Comparison of ENCODE assay signal across 11 mouse cellular contexts in the genomic region with DNA sequence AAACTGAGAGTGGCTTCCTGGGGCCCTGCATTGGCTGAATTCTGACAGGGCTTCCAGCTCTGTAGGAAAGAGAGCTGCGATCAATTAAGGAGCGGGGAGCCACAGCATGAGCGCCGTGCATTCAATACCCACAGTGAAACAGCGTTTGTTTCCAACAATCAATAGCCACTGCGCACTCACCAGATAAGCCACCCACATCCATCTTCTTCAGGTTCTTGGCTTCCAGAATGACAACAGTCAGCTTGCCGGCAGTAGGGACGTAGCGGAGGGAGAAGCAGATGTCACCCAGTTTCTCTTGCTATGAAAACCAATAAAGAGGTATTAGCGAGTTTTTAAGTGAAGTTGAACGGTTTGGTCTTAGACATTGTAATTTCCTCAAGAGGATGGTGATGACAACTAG.
DNase-seq lines count a peak whose midpoint lies in the region; ATAC-seq and TF ChIP-seq lines count a peak whose summit lies in the region.
"Had no signal": no experiment of that assay in that cellular context is flagged by ENCODE, and none has a peak within 500 bp of the region (broad histone marks: within the 10 kb centered on the region; RNA-seq: fewer than 3 reads in every experiment).

No protein-coding gene starts in this region.

- no peak for TF ChIP-seq CTCF in brain, embryonic 14.5 days (IDR thresholded peaks at IDR 0.05; ENCODE audit: borderline replicate concordance, extremely low read depth, insufficient read depth, insufficient read length)
- TF ChIP-seq CTCF in intestine, postnatal 0 days (IDR thresholded peaks at IDR 0.05; ENCODE audit: low read depth): no peak

- TF ChIP-seq POLR2A in brain, embryonic 14.5 days (IDR thresholded peaks at IDR 0.05; ENCODE audit: borderline replicate concordance, extremely low read depth, insufficient read depth, insufficient read length, poor library complexity, severe bottlenecking): no peak

- no peak for DNase-seq in heart, postnatal 14 days
- peak; percentile 58 for DNase-seq in brain, embryonic 14.5 days (ENCODE audit: low read depth)
- DNase-seq in urinary bladder, postnatal 4 days (ENCODE audit: low spot score in 2 of 2): no peak
- DNase-seq in kidney, postnatal 25 days: no peak
- DNase-seq: gastrocnemius, postnatal 10 days; lung, adult 2 months; thymus, postnatal 36 days had no signal

- 41% methylated on average over 11 of the region's 11 CpGs for WGBS in heart, embryonic 12.5 days
- 34% methylated on average over 11 of the region's 11 CpGs for WGBS in embryonic facial prominence, embryonic 13.5 days
- 14% methylated on average over 11 of the region's 11 CpGs for WGBS in hindbrain, embryonic 15.5 days
- WGBS in intestine, postnatal 0 days: 43% methylated on average over 11 of the region's 11 CpGs

- peak overlapping the region; percentile 35; the same call in 1 of the 2 replicates for H3K4me2 ChIP-seq in heart, embryonic 12.5 days
- H3K4me2 ChIP-seq in embryonic facial prominence, embryonic 13.5 days: peak overlapping the region; percentile 27
- H3K4me2 ChIP-seq in hindbrain, embryonic 15.5 days: peak overlapping the region; percentile 19; the same call in 1 of the 2 replicates
- H3K4me2 ChIP-seq in intestine, postnatal 0 days (replicated peaks; ENCODE audit: low read depth): no peak overlapping the region

- no peaks in the 10 kb centered on the region for H3K27me3 ChIP-seq in heart, embryonic 12.5 days (replicated peaks)
- H3K27me3 ChIP-seq in embryonic facial prominence, embryonic 13.5 days: no peaks in the 10 kb centered on the region
- H3K27me3 ChIP-seq in hindbrain, embryonic 15.5 days: no peaks in the 10 kb centered on the region
- no peaks in the 10 kb centered on the region for H3K27me3 ChIP-seq in intestine, postnatal 0 days (replicated peaks; ENCODE audit: control insufficient read depth, insufficient read depth, low read length)

- intact Hi-C loops in heart, postnatal 14 days (cut with DNase I): no loop called here

- no peaks in the 10 kb centered on the region for H3K36me3 ChIP-seq in heart, embryonic 12.5 days
- no peaks in the 10 kb centered on the region for H3K36me3 ChIP-seq in embryonic facial prominence, embryonic 13.5 days
- no peaks in the 10 kb centered on the region for H3K36me3 ChIP-seq in hindbrain, embryonic 15.5 days
- H3K36me3 ChIP-seq in intestine, postnatal 0 days (ENCODE audit: control insufficient read depth, insufficient read depth): no peaks in the 10 kb centered on the region

- peaks cover 9% of the 10 kb centered on the region; the same call in 1 of the 2 replicates for H3K4me1 ChIP-seq in heart, embryonic 12.5 days (replicated peaks)
- H3K4me1 ChIP-seq in embryonic facial prominence, embryonic 13.5 days: peaks cover 12% of the 10 kb centered on the region
- peaks cover 20% of the 10 kb centered on the region for H3K4me1 ChIP-seq in hindbrain, embryonic 15.5 days (replicated peaks)
- no peaks in the 10 kb centered on the region for H3K4me1 ChIP-seq in intestine, postnatal 0 days (replicated peaks; ENCODE audit: control insufficient read depth, insufficient read depth, low read length)

- no peak for ATAC-seq in heart, embryonic 12.5 days (ENCODE audit: insufficient number of reproducible peaks, low FRiP score)
- ATAC-seq in embryonic facial prominence, embryonic 13.5 days (ENCODE audit: insufficient number of reproducible peaks, insufficient read depth, low FRiP score, low TSS enrichment, low read depth): no peak
- ATAC-seq in hindbrain, embryonic 15.5 days (ENCODE audit: low FRiP score, low read depth): no peak
- no peak for ATAC-seq in intestine, postnatal 0 days

- H3K27ac ChIP-seq in heart, embryonic 12.5 days (ENCODE audit: poor library complexity, severe bottlenecking): no peak overlapping the region
- no peak overlapping the region for H3K27ac ChIP-seq in embryonic facial prominence, embryonic 13.5 days
- no peak overlapping the region; the same call in 1 of the 2 replicates for H3K27ac ChIP-seq in hindbrain, embryonic 15.5 days (replicated peaks)
- no peak overlapping the region for H3K27ac ChIP-seq in intestine, postnatal 0 days (ENCODE audit: low read depth, low read length)

- no peaks in the 10 kb centered on the region for H3K9me3 ChIP-seq in heart, embryonic 12.5 days (replicated peaks)
- H3K9me3 ChIP-seq in embryonic facial prominence, embryonic 13.5 days: no peaks in the 10 kb centered on the region
- H3K9me3 ChIP-seq in hindbrain, embryonic 15.5 days: no peaks in the 10 kb centered on the region
- H3K9me3 ChIP-seq in intestine, postnatal 0 days (ENCODE audit: control insufficient read depth): no peaks in the 10 kb centered on the region

- no peak overlapping the region for H3K4me3 ChIP-seq in heart, embryonic 12.5 days
- H3K4me3 ChIP-seq in embryonic facial prominence, embryonic 13.5 days: no peak overlapping the region
- H3K4me3 ChIP-seq in hindbrain, embryonic 15.5 days: no peak overlapping the region
- H3K4me3 ChIP-seq in intestine, postnatal 0 days (ENCODE audit: low read depth, low read length): no peak overlapping the region

- no peak overlapping the region for H3K9ac ChIP-seq in heart, embryonic 12.5 days
- H3K9ac ChIP-seq in embryonic facial prominence, embryonic 13.5 days: no peak overlapping the region
- H3K9ac ChIP-seq in hindbrain, embryonic 15.5 days: no peak overlapping the region
- H3K9ac ChIP-seq in intestine, postnatal 0 days (ENCODE audit: low read depth, low read length): no peak overlapping the region
